Mouse (Mus musculus) brown adipose tissue, adult 24 weeks (tissue): ENCODE measurements around the gene Ipcef1. TPM values are rescaled to one million over a fixed set of nuclear protein-coding genes. Genes with fewer than 3 reads are reported as not detected.

ENCODE experiments used
- H3K27ac ChIP-seq: fragments of 200-500 bp; replicated peaks from 2 replicates; pipeline ENCODE4 v1.5.1; 2012; ENCODE audit warnings: low read depth, mild to moderate bottlenecking, low read length
- H3K4me1 ChIP-seq: fragments of 200-500 bp; 2 replicates; pipeline ENCODE4 v1.6.1; 2012; ENCODE audit warnings: low read length, mixed read lengths; ENCODE audit not compliant: control insufficient read depth, insufficient read depth, insufficient read length
- H3K4me3 ChIP-seq: fragments of 200-500 bp; 2 replicates; pipeline ENCODE4 v1.5.1; 2012; ENCODE audit warnings: low read depth, mild to moderate bottlenecking, low read length, moderate library complexity; ENCODE audit not compliant: insufficient read depth
- polyA plus RNA-seq: library from polyadenylated mRNA; stranded (reverse); fragments of >200 nt; gene quantifications from 2 replicates; pipeline ENCODE4 v1.2.4, GENCODE M21; 2012; ENCODE audit not compliant: missing spikeins, insufficient read depth, insufficient read length

The Ipcef1 gene
- polyA plus RNA-seq, 1 experiment: not detected

- Histone ChIP-seq H3K4me3 (no peak overlapping the region), H3K4me1 (no peaks in the 10 kb centered on the region), H3K27ac (no peak overlapping the region)
Observed at GRCm38 (mm10) chr10:6956357-6956756, 95.9 kb downstream of the Ipcef1 start.

- no peaks in the 10 kb centered on the region for H3K4me1 ChIP-seq
Observed at GRCm38 (mm10) chr10:6954533-6954932, 97.7 kb downstream of the Ipcef1 start.

GRCm38 (mm10) chr10:6953115-6953514, 99.2 kb downstream of the Ipcef1 start:
- Histone ChIP-seq H3K4me1 (no peaks in the 10 kb centered on the region), H3K4me3 (no peak overlapping the region), H3K27ac (no peak overlapping the region)

More at GRCm38 (mm10) chr10:6954533-6954932, 97.7 kb downstream of the Ipcef1 start:
- H3K4me3 ChIP-seq: no peak overlapping the region
- no peak overlapping the region for H3K27ac ChIP-seq

GRCm38 (mm10) chr10:6936671-6937425, 115.4 kb downstream of the Ipcef1 start:
- no peaks in the 10 kb centered on the region for H3K4me1 ChIP-seq
- H3K27ac ChIP-seq: no peak overlapping the region
- no peak overlapping the region for H3K4me3 ChIP-seq

- Histone ChIP-seq H3K4me1 (no peaks in the 10 kb centered on the region), H3K4me3 (no peak overlapping the region)
Observed at GRCm38 (mm10) chr10:6934776-6935175, 117.5 kb downstream of the Ipcef1 start.

GRCm38 (mm10) chr10:6930889-6931288, 121.4 kb downstream of the Ipcef1 start:
- no peak overlapping the region for H3K4me3 ChIP-seq
- no peak overlapping the region for H3K27ac ChIP-seq
- no peaks in the 10 kb centered on the region for H3K4me1 ChIP-seq

More at GRCm38 (mm10) chr10:6934776-6935175, 117.5 kb downstream of the Ipcef1 start:
- H3K27ac ChIP-seq: no peak overlapping the region

- Histone ChIP-seq H3K4me1 (no peaks in the 10 kb centered on the region), H3K4me3 (no peak overlapping the region), H3K27ac (no peak overlapping the region)
Observed at GRCm38 (mm10) chr10:6930398-6930797, 121.9 kb downstream of the Ipcef1 start.

GRCm38 (mm10) chr10:6928905-6929304, 123.4 kb downstream of the Ipcef1 start:
- Histone ChIP-seq H3K4me3 (no peak overlapping the region), H3K27ac (no peak overlapping the region)

GRCm38 (mm10) chr10:6927600-6928223, 124.6 kb downstream of the Ipcef1 start:
- Histone ChIP-seq H3K4me3 (no peak overlapping the region), H3K27ac (no peak overlapping the region), H3K4me1 (no peaks in the 10 kb centered on the region)

More at GRCm38 (mm10) chr10:6928905-6929304, 123.4 kb downstream of the Ipcef1 start:
- no peaks in the 10 kb centered on the region for H3K4me1 ChIP-seq

GRCm38 (mm10) chr10:6926724-6927123, 125.6 kb downstream of the Ipcef1 start:
- H3K4me1 ChIP-seq: no peaks in the 10 kb centered on the region
- no peak overlapping the region for H3K4me3 ChIP-seq
- H3K27ac ChIP-seq: no peak overlapping the region

GRCm38 (mm10) chr10:6916545-6917257, 135.6 kb downstream of the Ipcef1 start:
- H3K27ac ChIP-seq: no peak overlapping the region
- H3K4me3 ChIP-seq: no peak overlapping the region
- no peaks in the 10 kb centered on the region for H3K4me1 ChIP-seq

GRCm38 (mm10) chr10:6915991-6916390, 136.3 kb downstream of the Ipcef1 start:
- no peak overlapping the region for H3K27ac ChIP-seq
- H3K4me3 ChIP-seq: no peak overlapping the region
- no peaks in the 10 kb centered on the region for H3K4me1 ChIP-seq

- Histone ChIP-seq H3K4me3 (no peak overlapping the region), H3K27ac (no peak overlapping the region), H3K4me1 (no peaks in the 10 kb centered on the region)
Observed at GRCm38 (mm10) chr10:6909763-6910162, 142.5 kb downstream of the Ipcef1 start.

GRCm38 (mm10) chr10:6901819-6902393, 150.4 kb downstream of the Ipcef1 start:
- Histone ChIP-seq H3K4me3 (no peak overlapping the region), H3K27ac (no peak overlapping the region), H3K4me1 (no peaks in the 10 kb centered on the region)

GRCm38 (mm10) chr10:6900126-6900525, 152.2 kb downstream of the Ipcef1 start:
- H3K27ac ChIP-seq: no peak overlapping the region
- no peaks in the 10 kb centered on the region for H3K4me1 ChIP-seq
- no peak overlapping the region for H3K4me3 ChIP-seq
